Mouse (Mus musculus) heart, adult 11 months (tissue): ENCODE measurements at regions not wholly inside any gene's neighbourhood (a gene's known extent, or its start where the extent isn't known, plus 50 kb on each side); places are given as distances from the start of the nearest gene placed in this dataset.

Experiments used
- DNase-seq: peaks from one replicate; pipeline ENCODE4 v3.0.0; 2022

- DNase-seq: no peak
These were observed 302.1 kb upstream of the Epha3 start for GRCm38 (mm10) chr16:64166036-64166435.

- DNase-seq: peak; percentile 61
These were observed 281.9 kb upstream of the Epha3 start for GRCm38 (mm10) chr16:64145687-64146535.
